Mouse (Mus musculus): ENCODE results near the gene Dnajc22. TPM values are rescaled to one million over a fixed set of nuclear protein-coding genes. Genes with fewer than 3 reads are reported as not detected.
A peak's percentile ranks its signal among the peaks of the same experiment; 100 is the strongest.

Dnajc22 gene
- polyA plus RNA-seq, 1 experiment from 2014 or later, result 1.6 TPM

- WGBS, result 84% methylated on average over 7 of the region's 7 CpGs
- peaks cover 13% of the 10 kb centered on the region; the same call in 1 of the 2 replicates for H3K36me3 ChIP-seq (ENCODE audit: control insufficient read depth, insufficient read depth, low read length)
Measured at GRCm38 (mm10) chr15:99150516-99150915, 57.5 kb downstream of the Dnajc22 start.

GRCm38 (mm10) chr15:99151324-99151723 lies 58.4 kb downstream of the Dnajc22 start:
- Histone ChIP-seq H3K27me3 (ENCODE audit: control insufficient read depth, insufficient read depth, low read depth, low read length) (no peaks in the 10 kb centered on the region), H3K36me3 (ENCODE audit: control insufficient read depth, insufficient read depth, low read length) (peaks cover 13% of the 10 kb centered on the region; the same call in 1 of the 2 replicates), H3K9ac (ENCODE audit: low read length) (no peak overlapping the region), H3K4me2 (ENCODE audit: low read depth, low read length) (no peak overlapping the region), H3K4me1 (replicated peaks; ENCODE audit: control insufficient read depth, insufficient read depth, low read length) (peaks cover 3% of the 10 kb centered on the region), H3K4me3 (ENCODE audit: low read length) (no peak overlapping the region), H3K9me3 (ENCODE audit: control insufficient read depth, low read length) (no peaks in the 10 kb centered on the region), H3K27ac (ENCODE audit: low read length) (peak overlapping the region; percentile 75)
- WGBS, result 51% methylated on average over 8 of the region's 8 CpGs
- ATAC-seq (ENCODE audit: low read depth), result peak; percentile 68

More at GRCm38 (mm10) chr15:99150516-99150915, 57.5 kb downstream of the Dnajc22 start:
- H3K4me1 ChIP-seq (replicated peaks; ENCODE audit: control insufficient read depth, insufficient read depth, low read length), result peaks cover 3% of the 10 kb centered on the region
- H3K27ac ChIP-seq (ENCODE audit: low read length), result no peak overlapping the region
- no peaks in the 10 kb centered on the region for H3K9me3 ChIP-seq (ENCODE audit: control insufficient read depth, low read length)
- no peak for ATAC-seq (ENCODE audit: low read depth)
- no peak overlapping the region for H3K9ac ChIP-seq (ENCODE audit: low read length)
- H3K4me2 ChIP-seq (ENCODE audit: low read depth, low read length), result no peak overlapping the region
- H3K4me3 ChIP-seq (ENCODE audit: low read length), result no peak overlapping the region
- no peaks in the 10 kb centered on the region for H3K27me3 ChIP-seq (ENCODE audit: control insufficient read depth, insufficient read depth, low read depth, low read length)

GRCm38 (mm10) chr15:99153466-99153865 lies 60.5 kb downstream of the Dnajc22 start:
- no peaks in the 10 kb centered on the region for H3K27me3 ChIP-seq (ENCODE audit: control insufficient read depth, insufficient read depth, low read depth, low read length)
- H3K9me3 ChIP-seq (ENCODE audit: control insufficient read depth, low read length), result no peaks in the 10 kb centered on the region
- H3K4me3 ChIP-seq (ENCODE audit: low read length), result no peak overlapping the region
- peaks cover 8% of the 10 kb centered on the region; the same call in 1 of the 2 replicates for H3K36me3 ChIP-seq (ENCODE audit: control insufficient read depth, insufficient read depth, low read length)
- H3K4me2 ChIP-seq (ENCODE audit: low read depth, low read length), result no peak overlapping the region
- H3K27ac ChIP-seq (ENCODE audit: low read length), result no peak overlapping the region
- H3K9ac ChIP-seq (ENCODE audit: low read length), result no peak overlapping the region
- 92% methylated on average over 8 of the region's 8 CpGs for whole genome bisulfite sequencing
- H3K4me1 ChIP-seq (replicated peaks; ENCODE audit: control insufficient read depth, insufficient read depth, low read length), result peaks cover 3% of the 10 kb centered on the region
- ATAC-seq (ENCODE audit: low read depth), result no peak

Small RNA genes within 50 kb of the gene (microRNA-seq; reads per million reads assigned to microRNA genes)
- gene Mir6960, result 2.6 reads per million, percentile 6 among the genes with 10 or more reads in this experiment

Other genes with a start within 250 kb of the Dnajc22 start
- 11.9 and 12.7 TPM in 2 replicates for gene Kmt2d, start 222.0 kb upstream of the Dnajc22 start, polyA plus RNA-seq (2015; fragmentation: Nextera tagmentation; extraction: Ambion mirVana)
- gene Rhebl1, start 198.6 kb upstream of the Dnajc22 start, polyA plus RNA-seq (2015; fragmentation: Nextera tagmentation; extraction: Ambion mirVana), result 9.4 and 12.1 TPM in 2 replicates
- 1.4 and 2.4 TPM in 2 replicates for gene Dhh, start 194.6 kb upstream of the Dnajc22 start, polyA plus RNA-seq (2015; fragmentation: Nextera tagmentation; extraction: Ambion mirVana)
- gene Lmbr1l, start 174.9 kb upstream of the Dnajc22 start, polyA plus RNA-seq (2015; fragmentation: Nextera tagmentation; extraction: Ambion mirVana), result 15.7 and 17.3 TPM in 2 replicates
- 1,812 and 1,892 TPM in 2 replicates for gene Tuba1b, start 158.6 kb upstream of the Dnajc22 start, polyA plus RNA-seq (2015; fragmentation: Nextera tagmentation; extraction: Ambion mirVana)
- not detected in 2 replicates for gene Gm49450, start 139.6 kb upstream of the Dnajc22 start, polyA plus RNA-seq (2015; fragmentation: Nextera tagmentation; extraction: Ambion mirVana)
- 870 and 906 TPM in 2 replicates for gene Tuba1a, start 139.5 kb upstream of the Dnajc22 start, polyA plus RNA-seq (2015; fragmentation: Nextera tagmentation; extraction: Ambion mirVana)
- gene Tuba1c, start 63.3 kb upstream of the Dnajc22 start, polyA plus RNA-seq (2015; fragmentation: Nextera tagmentation; extraction: Ambion mirVana), result 226 and 230 TPM in 2 replicates
- 3.9 and 4.5 TPM in 2 replicates for gene Prph, start 38.0 kb upstream of the Dnajc22 start, polyA plus RNA-seq (2015; fragmentation: Nextera tagmentation; extraction: Ambion mirVana)
- 39.5 and 41.1 TPM in 2 replicates for gene Troap, start 18.6 kb upstream of the Dnajc22 start, polyA plus RNA-seq (2015; fragmentation: Nextera tagmentation; extraction: Ambion mirVana)
- gene C1ql4, start 5.4 kb upstream of the Dnajc22 start, polyA plus RNA-seq (2015; fragmentation: Nextera tagmentation; extraction: Ambion mirVana), result not detected in 2 replicates
- 27.1 and 30.1 TPM in 2 replicates for gene Spats2, start 32.7 kb downstream of the Dnajc22 start, polyA plus RNA-seq (2015; fragmentation: Nextera tagmentation; extraction: Ambion mirVana)
- gene Kcnh3, start 131.7 kb downstream of the Dnajc22 start, polyA plus RNA-seq (2015; fragmentation: Nextera tagmentation; extraction: Ambion mirVana), result 0.69 and 0.82 TPM in 2 replicates
- gene Mcrs1, start 158.8 kb downstream of the Dnajc22 start, polyA plus RNA-seq (2015; fragmentation: Nextera tagmentation; extraction: Ambion mirVana), result 131 and 135 TPM in 2 replicates
- 54.0 and 55.1 TPM in 2 replicates for gene Prpf40b, start 201.9 kb downstream of the Dnajc22 start, polyA plus RNA-seq (2015; fragmentation: Nextera tagmentation; extraction: Ambion mirVana)
- gene Fam186b, start 202.7 kb downstream of the Dnajc22 start, polyA plus RNA-seq (2015; fragmentation: Nextera tagmentation; extraction: Ambion mirVana), result 0.15 and 0.23 TPM in 2 replicates

Measured in lung, embryonic 16.5 days (tissue).